Mouse (Mus musculus): ENCODE measurements at regions not wholly inside any gene's neighbourhood (a gene's known extent, or its start where the extent isn't known, plus 50 kb on each side); places are given as distances from the start of the nearest gene placed in this dataset.

DNA sequence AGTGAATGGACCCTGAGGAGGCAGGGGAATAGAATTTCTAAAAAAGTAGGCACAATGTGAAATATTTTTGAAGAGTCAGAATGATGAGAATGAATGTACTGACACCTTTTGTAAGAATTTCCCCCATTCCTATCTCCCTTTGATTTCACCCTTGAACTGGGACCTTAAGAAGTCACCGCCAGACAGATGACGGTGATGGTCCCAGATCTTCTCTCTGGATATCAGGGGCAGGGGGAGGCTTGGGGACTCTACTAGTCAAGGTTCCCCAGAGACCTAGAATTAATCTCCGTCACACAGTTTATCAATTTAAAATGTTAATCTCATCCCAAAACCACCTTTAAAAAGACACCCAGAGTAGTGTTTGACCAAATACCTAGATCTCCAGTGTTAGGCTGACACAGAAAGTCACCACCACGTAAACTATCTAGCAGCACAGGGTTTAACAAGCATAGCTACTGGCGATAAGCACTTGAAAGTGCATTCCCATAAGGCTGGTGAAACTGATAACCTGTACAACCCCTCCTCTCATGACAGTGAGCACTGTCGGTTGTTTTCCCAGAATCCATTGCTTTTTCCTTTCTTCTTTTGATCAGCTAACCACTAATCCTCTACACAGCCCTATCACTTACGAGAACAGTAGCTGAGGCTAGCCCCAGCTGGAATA is 163.5 kb upstream of the Cdkn3 start:
- WGBS: 64% methylated on average over 7 of the region's 7 CpGs
- Histone ChIP-seq H3K9ac (no peak overlapping the region), H3K9me3 (ENCODE audit: low read depth, low read length) (no peaks in the 10 kb centered on the region), H3K27ac (ENCODE audit: low read depth) (no peak overlapping the region), H3K4me2 (no peak overlapping the region), H3K27me3 (ENCODE audit: insufficient read depth, low read length) (no peaks in the 10 kb centered on the region), H3K4me3 (ENCODE audit: low read depth, low read length) (no peak overlapping the region), H3K36me3 (ENCODE audit: insufficient read depth) (no peaks in the 10 kb centered on the region), H3K4me1 (ENCODE audit: insufficient read depth) (no peaks in the 10 kb centered on the region)
- ATAC-seq (ENCODE audit: insufficient read depth) (no peak; the same call in 1 of the 2 replicates), DNase-seq (no peak)
- TF ChIP-seq CTCF (IDR thresholded peaks at IDR 0.05; ENCODE audit: low read depth): no peak

DNA sequence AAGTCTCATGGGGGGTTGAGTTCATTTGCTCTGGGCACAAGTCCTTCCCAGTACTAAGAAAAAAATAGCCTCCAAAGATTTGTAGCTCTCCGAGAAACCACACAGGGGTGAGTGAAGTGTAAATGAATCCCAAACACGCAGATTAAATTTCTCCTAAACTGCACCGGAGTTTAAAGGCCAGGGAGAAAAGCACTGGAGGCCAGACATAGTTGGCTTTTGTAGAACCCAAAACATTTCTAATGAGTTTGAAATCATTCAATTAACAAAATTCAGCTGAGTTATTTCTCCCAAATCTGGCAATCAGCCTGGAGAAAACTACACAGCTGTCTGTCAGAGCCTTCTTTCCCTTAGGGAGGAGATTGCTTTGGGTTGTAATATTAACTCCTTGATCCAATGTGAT is 166.2 kb upstream of the Cdkn3 start:
- no peak overlapping the region for H3K4me2 ChIP-seq
- TF ChIP-seq CTCF (IDR thresholded peaks at IDR 0.05; ENCODE audit: low read depth): no peak
- H3K9ac ChIP-seq: no peak overlapping the region
- no peak overlapping the region for H3K27ac ChIP-seq (ENCODE audit: low read depth)
- H3K36me3 ChIP-seq (ENCODE audit: insufficient read depth): no peaks in the 10 kb centered on the region
- ATAC-seq (ENCODE audit: insufficient read depth): no peak
- H3K4me1 ChIP-seq (ENCODE audit: insufficient read depth): no peaks in the 10 kb centered on the region
- WGBS: 52% methylated on average over 3 of the region's 3 CpGs
- no peak overlapping the region for H3K4me3 ChIP-seq (ENCODE audit: low read depth, low read length)
- no peak for DNase-seq
- no peaks in the 10 kb centered on the region for H3K9me3 ChIP-seq (ENCODE audit: low read depth, low read length)
- H3K27me3 ChIP-seq (ENCODE audit: insufficient read depth, low read length): no peaks in the 10 kb centered on the region

DNA sequence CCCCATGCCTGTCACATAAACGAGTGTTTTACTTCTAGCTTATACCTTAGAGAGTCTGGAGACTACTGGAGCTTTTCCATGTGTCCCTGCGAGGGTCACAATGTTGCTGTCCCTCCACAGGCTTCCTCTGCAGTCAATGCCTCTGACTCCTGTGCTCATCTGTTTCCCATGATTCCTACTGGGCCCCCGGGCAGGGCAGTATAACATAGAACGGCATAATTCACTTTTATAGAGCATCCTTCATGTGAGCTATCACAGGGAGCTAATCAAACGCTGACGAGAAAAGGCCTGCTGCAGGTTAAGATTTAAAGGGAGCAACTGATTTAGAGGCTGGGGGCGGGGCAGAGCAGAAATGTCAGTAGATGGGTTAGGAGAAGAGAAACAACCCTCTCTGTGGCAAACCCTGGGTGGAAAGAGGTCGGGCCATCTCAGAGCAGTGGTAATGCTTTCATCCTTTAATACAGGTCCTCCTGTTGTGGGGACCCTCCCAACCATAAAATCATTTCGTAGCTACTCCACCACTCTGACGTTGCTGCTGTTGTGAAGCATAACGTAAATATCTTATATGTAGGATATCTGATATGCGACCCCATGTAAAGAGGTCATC is 168.5 kb upstream of the Cdkn3 start:
- no peak overlapping the region for H3K4me3 ChIP-seq (ENCODE audit: low read depth, low read length)
- H3K36me3 ChIP-seq (ENCODE audit: insufficient read depth): no peaks in the 10 kb centered on the region
- no peaks in the 10 kb centered on the region for H3K27me3 ChIP-seq (ENCODE audit: insufficient read depth, low read length)
- DNase-seq (no peak), ATAC-seq (ENCODE audit: insufficient read depth) (no peak)
- WGBS: 66% methylated on average over 12 of the region's 12 CpGs
- H3K4me2 ChIP-seq: no peak overlapping the region
- no peak overlapping the region for H3K9ac ChIP-seq
- TF ChIP-seq CTCF (IDR thresholded peaks at IDR 0.05; ENCODE audit: low read depth): no peak
- H3K9me3 ChIP-seq (ENCODE audit: low read depth, low read length): no peaks in the 10 kb centered on the region
- no peak overlapping the region for H3K27ac ChIP-seq (ENCODE audit: low read depth)
- H3K4me1 ChIP-seq (ENCODE audit: insufficient read depth): no peaks in the 10 kb centered on the region

DNA sequence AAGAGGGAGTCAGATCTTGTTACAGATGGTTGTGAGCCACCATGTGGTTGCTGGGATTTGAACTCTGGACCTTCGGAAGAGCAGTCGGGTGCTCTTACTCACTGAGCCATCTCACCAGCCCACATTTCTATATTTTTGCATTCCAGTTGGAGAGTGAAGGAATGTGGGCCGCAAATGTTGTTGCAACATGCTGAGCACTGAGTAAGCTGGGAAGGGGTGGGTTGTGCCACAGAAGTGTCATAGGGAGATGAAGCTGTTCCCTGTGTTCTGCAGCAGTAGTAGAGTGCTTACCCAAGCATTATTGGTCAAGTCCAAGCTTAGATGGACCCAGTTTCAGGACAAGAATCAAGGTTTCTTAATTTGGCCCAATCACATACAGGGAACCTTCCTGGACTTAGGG is 169.1 kb upstream of the Cdkn3 start:
- no peak for ATAC-seq (ENCODE audit: insufficient read depth)
- no peaks in the 10 kb centered on the region for H3K4me1 ChIP-seq (ENCODE audit: insufficient read depth)
- no peak for DNase-seq
- no peaks in the 10 kb centered on the region for H3K36me3 ChIP-seq (ENCODE audit: insufficient read depth)
- no peaks in the 10 kb centered on the region for H3K27me3 ChIP-seq (ENCODE audit: insufficient read depth, low read length)
- TF ChIP-seq CTCF (IDR thresholded peaks at IDR 0.05; ENCODE audit: low read depth): no peak
- 81% methylated on average over 3 of the region's 3 CpGs for WGBS
- H3K27ac ChIP-seq (ENCODE audit: low read depth): no peak overlapping the region
- no peak overlapping the region for H3K4me3 ChIP-seq (ENCODE audit: low read depth, low read length)
- no peaks in the 10 kb centered on the region for H3K9me3 ChIP-seq (ENCODE audit: low read depth, low read length)
- no peak overlapping the region for H3K4me2 ChIP-seq
- no peak overlapping the region for H3K9ac ChIP-seq

DNA sequence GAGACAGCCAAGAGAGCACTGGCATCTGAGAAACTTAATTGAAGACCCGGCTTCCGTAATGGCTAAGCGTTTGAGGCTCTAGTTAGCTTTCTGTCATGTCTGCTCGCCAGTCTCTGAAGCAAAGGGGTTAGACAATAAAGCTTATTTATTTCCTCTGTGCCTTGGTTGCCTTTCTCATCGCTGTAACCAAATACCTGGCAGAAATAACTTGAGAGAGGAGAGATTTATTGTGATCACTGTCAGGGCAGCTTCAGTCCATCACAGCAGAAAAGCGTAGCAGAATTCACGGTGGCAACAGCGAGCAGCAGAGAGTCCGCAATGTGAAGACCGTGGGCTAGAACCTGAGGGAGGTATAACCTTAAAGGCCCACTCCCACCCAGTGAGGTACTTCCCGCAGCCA is 174.2 kb upstream of the Cdkn3 start:
- ATAC-seq (ENCODE audit: insufficient read depth) (no peak), DNase-seq (no peak)
- no peak for TF ChIP-seq CTCF (IDR thresholded peaks at IDR 0.05; ENCODE audit: low read depth)
- H3K4me2 ChIP-seq: no peak overlapping the region
- H3K4me3 ChIP-seq (ENCODE audit: low read depth, low read length): no peak overlapping the region
- H3K27ac ChIP-seq (ENCODE audit: low read depth): no peak overlapping the region
- no peak overlapping the region for H3K9ac ChIP-seq
- no peaks in the 10 kb centered on the region; the same call in 1 of the 2 replicates for H3K4me1 ChIP-seq (ENCODE audit: insufficient read depth)
- H3K36me3 ChIP-seq (ENCODE audit: insufficient read depth): no peaks in the 10 kb centered on the region
- 67% methylated on average over 11 of the region's 11 CpGs for WGBS
- no peaks in the 10 kb centered on the region for H3K9me3 ChIP-seq (ENCODE audit: low read depth, low read length)
- no peaks in the 10 kb centered on the region for H3K27me3 ChIP-seq (ENCODE audit: insufficient read depth, low read length)

DNA sequence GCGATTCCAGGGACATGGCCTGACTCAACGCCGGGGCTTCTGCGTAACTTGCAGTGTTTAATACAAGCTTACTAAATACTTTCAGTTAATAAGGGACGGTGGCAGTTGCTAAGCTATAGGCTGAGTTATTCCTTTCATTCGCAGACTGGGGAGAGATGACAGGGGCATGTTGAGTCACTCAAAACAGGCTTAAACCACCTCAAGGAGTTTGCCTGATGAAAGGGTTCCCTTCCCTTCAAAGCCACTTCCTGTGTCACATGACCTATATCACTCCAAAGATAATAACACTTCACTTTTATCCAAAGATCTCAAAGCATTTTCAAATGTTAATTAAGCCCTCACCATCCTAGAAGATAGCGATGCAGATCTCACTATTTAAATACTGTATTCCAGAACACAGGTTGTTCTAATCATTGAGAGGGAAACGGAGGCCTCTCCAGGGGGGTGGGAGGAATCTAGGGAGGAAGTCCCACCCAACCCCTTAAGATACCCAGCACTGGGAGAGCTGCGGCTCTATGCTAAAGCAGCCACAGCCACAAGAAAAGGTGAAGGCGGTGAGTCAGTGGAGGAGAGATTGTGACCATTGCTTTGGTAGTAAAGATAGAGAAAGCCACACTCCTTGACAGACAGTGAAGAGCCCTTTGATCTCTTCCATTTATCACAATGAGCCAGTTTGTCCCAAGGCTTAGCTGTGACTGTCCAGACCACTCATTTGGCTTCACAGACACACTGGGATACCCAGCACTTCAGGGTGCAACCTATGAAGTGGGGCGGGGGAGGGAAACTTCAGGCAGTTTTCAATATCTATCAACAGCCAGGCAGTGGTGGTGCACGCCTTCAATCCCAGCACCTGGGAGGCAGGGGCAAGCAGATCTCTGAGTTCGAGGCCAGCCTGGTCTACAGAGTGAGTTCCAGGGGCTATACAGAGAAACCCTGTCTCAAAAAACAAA is 182.0 kb upstream of the Cdkn3 start:
- H3K27ac ChIP-seq (ENCODE audit: low read depth): no peak overlapping the region
- H3K9ac ChIP-seq: no peak overlapping the region
- no peak overlapping the region for H3K4me2 ChIP-seq
- 40% methylated on average over 13 of the region's 13 CpGs for WGBS
- DNase-seq (peak; percentile 58), ATAC-seq (ENCODE audit: insufficient read depth) (peak; percentile 78)
- H3K36me3 ChIP-seq (ENCODE audit: insufficient read depth): no peaks in the 10 kb centered on the region
- no peaks in the 10 kb centered on the region for H3K27me3 ChIP-seq (ENCODE audit: insufficient read depth, low read length)
- TF ChIP-seq CTCF (IDR thresholded peaks at IDR 0.05; ENCODE audit: low read depth): no peak
- no peak overlapping the region for H3K4me3 ChIP-seq (ENCODE audit: low read depth, low read length)
- peaks cover 6% of the 10 kb centered on the region; the same call in 1 of the 2 replicates for H3K4me1 ChIP-seq (ENCODE audit: insufficient read depth)
- no peaks in the 10 kb centered on the region for H3K9me3 ChIP-seq (ENCODE audit: low read depth, low read length)

DNA sequence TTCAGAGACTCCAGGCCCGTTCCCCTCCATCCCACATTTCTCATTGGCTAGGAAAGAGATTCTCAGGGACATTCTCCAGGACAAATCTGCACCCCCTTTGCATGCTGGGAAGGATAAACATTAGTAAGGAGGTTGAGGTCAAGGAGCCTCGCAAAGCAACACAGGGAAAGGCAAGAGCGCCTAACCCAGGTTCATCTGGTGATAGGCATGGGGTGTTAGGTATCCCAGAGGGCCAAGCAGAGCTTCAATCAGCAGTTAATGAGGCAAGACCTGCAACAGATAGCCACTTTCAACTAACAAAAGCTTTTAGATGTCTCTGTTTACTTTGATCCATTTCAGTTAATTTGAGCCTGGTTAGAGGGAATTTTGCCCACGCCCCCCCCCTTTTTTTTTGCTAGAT is 184.5 kb upstream of the Cdkn3 start:
- no peak overlapping the region for H3K9ac ChIP-seq
- TF ChIP-seq CTCF (IDR thresholded peaks at IDR 0.05; ENCODE audit: low read depth): no peak
- ATAC-seq (ENCODE audit: insufficient read depth) (no peak), DNase-seq (no peak)
- no peak overlapping the region for H3K4me3 ChIP-seq (ENCODE audit: low read depth, low read length)
- WGBS: 55% methylated on average over 4 of the region's 4 CpGs
- H3K27ac ChIP-seq (ENCODE audit: low read depth): no peak overlapping the region
- peaks cover 6% of the 10 kb centered on the region; the same call in 1 of the 2 replicates for H3K4me1 ChIP-seq (ENCODE audit: insufficient read depth)
- no peaks in the 10 kb centered on the region for H3K9me3 ChIP-seq (ENCODE audit: low read depth, low read length)
- H3K36me3 ChIP-seq (ENCODE audit: insufficient read depth): no peaks in the 10 kb centered on the region
- no peak overlapping the region for H3K4me2 ChIP-seq
- H3K27me3 ChIP-seq (ENCODE audit: insufficient read depth, low read length): no peaks in the 10 kb centered on the region

Measured in lung, embryonic 14.5 days (tissue).